Mouse (Mus musculus): ENCODE measurements around the gene Nat14. TPM values are rescaled to one million over a fixed set of nuclear protein-coding genes. Genes with fewer than 3 reads are reported as not detected.

Gene Nat14
- total RNA-seq, 2 experiments from 2014 or later = 5.5 to 8.5 TPM

DNA sequence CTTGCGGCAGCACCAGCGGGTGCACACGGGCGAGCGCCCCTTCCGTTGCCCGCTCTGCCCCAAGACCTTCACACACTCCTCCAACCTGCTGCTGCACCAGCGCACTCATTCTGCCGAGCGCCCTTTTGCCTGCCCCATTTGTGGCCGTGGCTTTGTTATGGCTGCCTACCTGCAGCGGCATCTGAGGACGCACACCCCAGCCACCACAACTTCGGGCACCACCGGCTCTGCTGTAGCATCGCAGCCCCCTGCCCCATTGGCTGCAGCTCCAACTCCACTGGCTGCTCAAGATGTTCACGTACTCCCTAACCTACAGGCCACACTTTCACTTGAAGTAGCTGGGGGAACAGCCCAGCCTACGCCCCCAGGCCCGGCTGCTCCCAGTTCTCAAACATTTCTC is 1.3 kb upstream of the Nat14 start:
- DNase-seq = peak; percentile 7

DNA sequence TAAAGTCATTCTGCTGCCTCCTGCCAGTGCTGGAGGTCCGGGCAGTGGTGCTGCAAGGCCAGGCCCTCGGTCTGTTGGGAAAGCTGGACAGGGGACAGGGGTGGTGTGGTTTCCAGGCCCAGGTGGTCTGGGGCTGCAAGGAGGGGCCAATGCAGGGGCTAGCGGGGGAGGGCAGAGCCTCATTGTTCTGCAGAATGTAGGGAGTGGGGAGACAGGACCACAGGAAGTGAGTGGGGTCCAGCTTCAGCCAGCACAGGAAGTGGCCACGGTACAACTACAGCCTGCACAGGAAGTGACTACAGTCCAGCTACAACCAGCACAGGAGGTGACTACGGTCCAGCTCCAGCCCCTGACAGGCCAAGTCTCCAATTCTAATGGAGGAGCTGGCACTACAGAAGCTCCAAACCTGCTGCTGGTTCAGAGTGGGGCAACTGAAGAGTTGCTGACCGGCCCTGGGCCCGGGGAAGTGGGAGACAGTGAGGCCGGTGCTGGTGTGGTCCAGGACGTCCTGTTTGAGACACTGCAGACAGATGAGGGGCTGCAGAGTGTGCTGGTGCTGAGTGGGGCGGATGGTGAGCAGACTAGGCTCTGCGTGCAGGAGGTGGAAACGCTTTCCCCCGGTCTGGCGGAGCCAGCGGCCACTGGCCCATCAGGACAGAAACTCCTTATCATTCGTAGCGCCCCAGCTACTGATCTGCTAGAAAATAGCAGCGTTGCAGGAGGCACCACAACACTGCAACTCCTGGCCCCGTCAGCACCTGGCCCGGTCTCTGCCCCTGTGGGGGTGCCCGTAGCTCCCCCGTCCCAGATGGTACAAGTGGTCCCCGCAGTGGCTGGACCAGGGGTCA is 628 bp upstream of the Nat14 start:
- DNase-seq = no peak

DNA sequence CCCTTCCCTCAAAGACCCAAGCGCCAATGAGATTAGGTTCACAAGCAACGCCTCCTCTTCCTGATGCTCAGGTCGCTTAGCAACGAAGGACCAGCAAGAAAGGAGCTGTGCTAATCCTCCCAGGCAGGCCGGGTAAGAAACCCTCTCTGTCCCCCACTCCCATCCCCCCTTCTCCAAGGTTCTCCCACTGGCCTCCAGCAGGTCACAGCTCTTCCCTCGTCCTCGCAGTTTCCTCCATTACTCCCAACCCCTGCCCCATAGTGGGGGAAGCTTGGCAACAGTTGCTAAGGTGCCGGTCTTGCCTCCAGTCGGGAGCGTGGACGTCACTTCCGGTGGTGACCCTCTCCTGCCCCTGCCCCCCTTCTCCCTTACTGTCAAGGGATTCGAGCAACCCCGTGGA is 680 bp downstream of the Nat14 start:
- DNase-seq = peak; percentile 79

DNA sequence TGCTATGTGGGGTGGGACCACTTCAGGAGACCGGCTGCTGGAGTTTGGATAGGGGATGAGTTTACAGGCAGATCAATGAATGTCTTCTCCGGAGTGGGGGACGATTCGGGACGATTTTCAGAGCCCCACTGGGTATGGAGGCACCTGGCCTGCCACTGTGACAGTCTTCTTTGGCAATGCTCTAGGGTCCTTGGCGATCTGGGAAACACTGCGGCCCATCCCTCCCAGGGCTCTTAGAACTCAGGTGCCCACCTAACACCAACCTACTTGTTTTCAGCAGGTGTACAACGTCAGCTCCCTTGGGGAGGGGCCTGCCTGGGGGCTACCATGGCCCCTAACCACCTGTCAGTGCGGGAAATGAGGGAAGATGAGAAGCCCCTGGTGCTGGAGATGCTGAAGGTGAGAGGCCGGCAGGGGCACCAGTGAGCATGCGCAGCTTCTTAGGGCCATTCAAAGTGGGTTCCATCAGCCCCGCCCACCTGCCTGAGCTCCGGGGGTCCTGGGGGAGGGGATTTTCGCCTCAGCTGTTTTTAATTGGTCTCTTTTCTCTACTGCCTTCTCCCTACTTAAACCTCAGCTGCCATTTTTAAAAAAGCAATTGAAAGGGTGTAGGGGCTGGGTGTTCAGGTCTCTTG is 1.2 kb downstream of the Nat14 start:
- DNase-seq = no peak

DNA sequence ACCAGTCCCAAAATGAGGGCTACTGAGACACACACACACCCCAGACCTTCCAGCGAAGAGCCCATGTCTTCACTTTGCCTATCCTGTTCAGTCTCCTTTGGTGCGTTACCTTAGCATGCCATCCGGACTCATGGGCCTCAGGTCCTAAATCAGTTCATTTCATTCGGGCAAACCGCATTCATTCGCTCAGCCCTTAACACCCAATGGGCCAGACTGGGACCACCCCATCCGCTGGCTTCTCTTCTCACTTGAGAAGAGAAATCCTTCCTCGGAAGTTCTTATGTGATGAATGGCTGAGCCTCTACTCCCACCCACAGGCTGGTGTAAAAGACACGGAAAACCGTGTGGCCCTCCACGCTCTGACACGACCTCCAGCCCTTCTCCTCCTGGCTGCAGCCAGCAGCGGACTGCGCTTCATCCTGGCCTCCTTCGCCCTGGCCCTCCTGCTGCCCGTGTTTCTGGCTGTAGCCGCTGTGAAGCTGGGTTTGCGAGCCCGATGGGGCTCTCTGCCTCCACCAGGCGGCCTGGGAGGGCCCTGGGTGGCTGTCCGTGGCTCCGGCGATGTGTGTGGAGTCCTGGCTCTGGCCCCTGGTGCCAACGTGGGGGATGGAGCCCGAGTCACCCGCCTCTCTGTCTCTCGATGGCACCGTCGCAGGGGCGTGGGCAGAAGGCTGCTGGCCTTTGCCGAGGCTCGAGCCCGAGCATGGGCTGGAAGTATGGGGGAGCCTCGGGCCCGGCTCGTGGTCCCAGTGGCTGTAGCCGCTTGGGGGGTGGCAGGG is 1.9 kb downstream of the Nat14 start:
- DNase-seq = peak; percentile 72

DNA sequence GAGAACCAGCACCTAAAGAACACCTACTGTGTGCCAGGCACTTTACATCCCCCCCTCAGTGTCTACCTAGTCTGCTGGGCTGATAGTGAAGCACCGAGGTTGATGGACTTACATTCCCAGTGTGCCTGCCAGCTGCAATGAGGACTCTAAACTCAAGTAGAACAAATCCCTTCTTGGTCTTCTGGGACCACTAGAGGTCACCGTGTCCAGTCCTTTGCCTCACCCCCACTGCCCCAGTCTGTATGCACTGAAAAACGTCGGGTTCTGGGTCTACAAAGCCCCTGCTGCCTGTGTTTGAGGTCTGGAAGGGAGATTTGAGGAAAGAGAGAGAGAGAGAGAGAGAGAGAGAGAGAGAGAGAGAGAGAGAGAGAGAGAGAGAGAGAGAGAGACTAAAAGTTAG is 2.7 kb downstream of the Nat14 start:
- DNase-seq = no peak

DNA sequence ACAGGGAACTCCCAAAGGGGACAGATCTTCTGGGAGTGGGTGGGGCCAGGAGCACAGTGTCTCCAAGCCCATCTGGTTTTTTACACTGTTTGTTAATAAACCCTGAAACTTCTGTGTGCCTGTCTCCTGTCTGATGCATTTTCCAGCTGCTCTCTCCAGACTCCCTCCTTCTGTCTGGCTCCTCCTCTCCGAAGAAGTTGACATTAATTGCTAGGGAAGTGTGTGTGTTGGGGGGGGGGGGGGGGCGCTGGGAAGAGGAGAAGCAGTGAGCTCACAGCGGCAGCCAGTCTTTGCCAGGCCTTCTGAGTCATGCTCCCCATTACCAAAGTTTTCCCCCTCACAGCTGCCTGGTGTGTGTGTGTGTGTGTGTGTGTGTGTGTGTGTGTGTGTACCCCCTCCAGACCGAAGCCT is 3.1 kb downstream of the Nat14 start:
- DNase-seq = peak; percentile 54

DNA sequence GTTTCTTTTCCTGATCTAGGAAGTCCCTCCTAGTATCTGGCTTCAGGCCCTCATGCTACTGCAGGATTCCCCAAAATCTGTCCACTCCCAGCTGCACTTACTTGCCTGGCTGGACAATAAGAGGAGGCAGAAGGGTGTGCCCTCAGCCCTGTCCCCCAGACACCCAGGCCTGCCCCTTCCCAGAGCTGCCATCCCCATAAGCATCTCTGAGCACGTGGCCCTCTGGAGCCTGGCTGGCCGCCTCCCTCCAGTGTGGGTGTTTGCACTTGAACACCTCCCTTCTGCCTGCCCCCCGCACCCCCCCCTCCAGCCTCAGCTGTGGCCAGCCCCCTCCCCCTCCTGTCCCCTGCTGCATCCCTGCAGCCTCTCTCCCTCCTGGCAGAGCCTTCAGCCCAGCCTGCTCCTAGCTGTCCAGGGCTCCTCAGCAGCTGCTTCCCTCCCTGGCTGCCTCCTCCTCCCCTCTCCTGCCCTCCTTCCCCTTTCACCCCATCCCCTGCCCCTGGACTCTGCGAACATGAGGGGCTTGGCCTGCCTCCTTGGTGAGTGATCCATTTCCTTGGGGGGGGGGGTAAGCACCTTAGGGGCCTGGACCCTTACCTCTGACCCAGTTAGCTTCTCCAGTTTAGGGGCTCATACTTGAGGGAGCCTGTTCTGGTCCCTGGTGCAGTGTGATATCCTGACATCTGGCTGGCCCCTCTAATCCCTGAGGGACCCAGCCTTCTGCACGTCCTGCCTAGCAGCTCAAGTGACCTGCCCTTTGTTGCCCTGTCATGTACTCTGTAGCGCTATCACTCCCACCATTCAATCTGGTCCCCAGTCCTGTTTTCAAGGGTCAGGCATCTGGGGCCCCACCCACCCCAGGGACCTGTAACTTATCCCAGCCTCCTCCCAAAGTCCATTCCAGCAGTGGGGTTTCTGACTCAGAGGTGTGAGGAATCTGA is 3.9 kb downstream of the Nat14 start, which contains the start of gene Ssc5d:
Gene Ssc5d, plus strand, starts transcription at position 345 of the 941 bp plus-strand sequence.
- peak; percentile 29 for DNase-seq

DNA sequence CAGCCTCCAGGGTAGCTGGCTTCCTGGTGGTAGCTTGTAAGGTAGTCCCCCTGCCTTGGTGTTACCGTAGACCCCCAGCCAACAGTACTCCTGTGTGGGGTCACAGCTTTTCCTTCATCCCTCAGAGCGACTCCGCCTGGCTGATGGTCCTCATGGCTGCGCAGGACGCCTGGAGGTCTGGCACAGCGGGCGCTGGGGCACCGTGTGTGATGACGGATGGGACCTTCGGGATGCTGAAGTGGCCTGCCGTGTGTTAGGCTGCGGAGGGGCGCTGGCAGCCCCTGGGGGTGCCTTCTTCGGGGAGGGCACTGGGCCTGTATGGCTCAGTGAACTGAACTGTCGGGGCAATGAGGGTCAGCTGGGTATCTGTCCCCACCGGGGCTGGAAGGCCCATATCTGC is 5.0 kb downstream of the Nat14 start:
- DNase-seq = peak; percentile 2

DNA sequence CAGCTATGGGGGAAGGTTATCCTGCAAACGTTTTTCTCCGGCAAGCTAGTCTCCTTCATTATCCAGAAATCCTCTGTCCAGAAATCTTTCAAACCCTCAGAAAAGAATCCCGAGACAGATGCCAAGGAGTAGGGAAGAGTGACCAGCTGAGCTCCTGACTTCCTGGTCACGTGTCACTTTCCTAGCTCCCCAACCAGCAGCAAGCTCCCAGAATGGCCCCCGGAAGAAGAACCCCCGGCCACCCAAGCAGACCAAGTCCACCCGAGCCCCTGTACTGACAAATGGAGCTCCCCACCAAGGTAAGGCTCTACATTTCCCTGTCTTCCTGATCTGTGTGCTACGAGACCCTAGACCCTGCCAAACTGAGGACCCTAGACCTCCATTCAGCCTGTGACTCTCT is 5.9 kb downstream of the Nat14 start:
- DNase-seq = no peak

DNA sequence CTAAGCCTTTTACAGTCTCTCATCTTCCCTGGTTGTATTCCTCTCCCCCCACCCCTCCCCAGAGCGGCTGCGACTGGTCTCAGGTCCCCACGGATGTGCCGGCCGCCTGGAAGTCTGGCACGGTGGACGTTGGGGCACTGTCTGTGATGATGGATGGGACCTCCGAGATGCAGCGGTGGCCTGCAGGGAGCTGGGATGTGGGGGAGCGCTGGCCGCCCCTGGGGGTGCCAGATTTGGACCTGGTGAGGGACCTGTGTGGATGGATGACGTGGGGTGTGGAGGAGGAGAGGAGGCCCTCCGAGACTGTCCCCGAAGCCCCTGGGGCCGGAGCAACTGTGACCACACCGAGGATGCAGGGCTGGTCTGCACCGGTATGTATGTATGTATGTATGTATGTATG is 6.5 kb downstream of the Nat14 start:
- peak; percentile 2 for DNase-seq

DNA sequence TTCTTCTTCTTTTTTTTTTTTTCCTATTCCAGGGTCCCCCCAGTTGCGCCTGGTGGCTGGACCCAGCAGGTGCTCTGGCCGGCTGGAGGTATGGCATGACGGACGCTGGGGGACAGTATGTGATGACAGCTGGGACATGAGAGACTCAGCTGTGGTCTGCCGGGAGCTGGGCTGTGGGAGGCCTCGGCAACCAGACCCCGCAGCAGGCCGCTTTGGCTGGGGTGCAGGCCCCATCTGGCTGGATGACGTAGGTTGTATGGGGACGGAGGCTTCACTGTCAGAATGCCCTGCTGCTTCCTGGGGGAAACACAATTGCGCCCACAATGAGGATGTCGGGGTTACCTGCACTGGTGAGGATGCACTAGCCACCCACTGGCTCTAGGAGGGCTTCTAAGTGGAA is 11.3 kb downstream of the Nat14 start:
- no peak for DNase-seq

DNA sequence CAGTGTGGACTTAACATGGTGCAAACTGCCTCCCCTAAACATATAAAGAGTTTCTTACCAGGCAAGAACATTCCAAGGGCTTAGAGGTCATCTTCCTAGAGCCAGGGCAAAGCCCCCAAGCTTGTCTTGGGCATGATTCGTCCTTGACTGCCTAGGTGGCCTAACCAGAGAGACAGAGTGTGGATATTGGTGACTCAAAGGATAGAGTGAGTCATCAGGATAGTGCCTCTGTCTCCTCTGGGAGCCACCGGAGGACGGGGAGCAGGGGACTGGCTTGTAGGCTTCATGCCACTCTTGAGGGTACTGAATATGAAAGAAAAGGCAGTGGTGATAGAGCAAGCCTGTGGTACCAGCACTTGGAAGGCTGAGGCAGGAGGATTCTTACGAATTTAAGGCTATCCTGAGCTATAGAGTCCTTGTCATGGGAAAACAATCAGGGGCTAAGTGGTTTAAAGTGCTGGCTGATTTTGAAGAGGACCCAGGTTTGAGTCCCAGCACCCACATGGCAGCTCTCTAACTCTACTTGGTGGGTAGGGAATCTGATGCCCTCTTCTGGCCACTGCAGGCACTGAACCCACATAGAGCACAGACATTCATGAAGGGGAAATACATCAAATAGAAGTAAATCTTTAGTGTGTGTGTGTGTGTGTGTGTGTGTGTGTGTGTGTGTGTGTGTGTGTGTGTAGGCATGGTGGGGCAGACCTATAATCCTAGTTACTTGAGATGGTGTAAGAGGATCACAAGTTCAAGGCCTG is 12.5 kb downstream of the Nat14 start:
- DNase-seq = no peak

DNA sequence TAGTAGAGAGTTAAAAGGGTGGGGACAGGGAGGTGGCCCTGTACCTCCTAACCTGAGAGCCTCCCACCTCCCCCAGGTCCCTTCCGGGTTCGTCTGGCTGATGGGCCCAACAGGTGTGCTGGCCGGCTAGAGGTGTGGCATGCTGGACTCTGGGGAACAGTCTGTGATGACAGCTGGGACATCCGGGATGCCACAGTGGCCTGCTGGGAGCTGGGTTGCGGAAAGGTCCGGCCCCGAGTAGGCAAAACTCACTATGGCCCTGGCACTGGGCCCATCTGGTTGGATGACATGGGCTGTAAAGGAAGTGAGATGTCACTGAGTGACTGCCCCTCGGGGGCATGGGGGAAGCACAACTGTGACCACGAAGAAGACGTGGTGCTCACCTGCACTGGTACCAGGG is 15.0 kb downstream of the Nat14 start:
- no peak for DNase-seq

DNA sequence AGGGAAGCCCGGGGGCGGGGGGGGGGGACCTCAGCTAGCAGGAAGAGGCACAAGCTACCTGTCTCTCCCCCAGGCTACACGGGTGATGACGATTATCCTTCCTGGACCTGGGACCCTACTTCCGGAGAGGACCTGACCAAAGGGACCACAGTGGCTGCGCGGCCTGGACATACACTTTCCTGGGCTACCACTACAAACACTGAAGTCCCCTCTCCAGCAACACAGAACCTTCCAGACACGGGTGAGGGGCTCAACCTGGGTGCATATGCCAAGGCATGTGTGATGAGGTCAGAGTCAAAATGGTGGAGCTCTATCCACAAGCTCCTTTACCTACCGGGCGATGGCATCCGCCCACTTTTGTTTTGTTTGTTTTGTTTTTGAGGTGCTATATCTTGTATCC is 15.6 kb downstream of the Nat14 start:
- no peak for DNase-seq

DNA sequence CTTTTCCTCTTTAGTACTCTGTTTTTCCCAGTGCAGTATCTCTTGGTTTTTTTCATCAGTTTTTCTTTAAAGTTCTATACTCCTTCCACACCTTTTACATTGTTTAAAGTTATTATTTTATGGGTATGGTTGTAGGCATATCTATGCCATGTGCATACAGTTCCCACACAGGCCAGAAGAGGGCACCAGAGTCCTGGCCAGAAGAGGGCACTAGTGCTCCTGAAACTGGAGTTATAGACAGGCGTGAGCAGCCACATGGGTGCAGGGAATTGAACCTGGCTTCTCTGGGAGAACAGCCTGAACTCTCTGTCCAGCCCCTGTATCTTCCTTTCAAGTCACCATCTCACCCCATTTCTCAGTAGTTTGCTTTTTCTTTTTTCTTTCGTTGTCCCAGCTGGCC is 16.6 kb downstream of the Nat14 start:
- DNase-seq = peak; percentile 88

DNA sequence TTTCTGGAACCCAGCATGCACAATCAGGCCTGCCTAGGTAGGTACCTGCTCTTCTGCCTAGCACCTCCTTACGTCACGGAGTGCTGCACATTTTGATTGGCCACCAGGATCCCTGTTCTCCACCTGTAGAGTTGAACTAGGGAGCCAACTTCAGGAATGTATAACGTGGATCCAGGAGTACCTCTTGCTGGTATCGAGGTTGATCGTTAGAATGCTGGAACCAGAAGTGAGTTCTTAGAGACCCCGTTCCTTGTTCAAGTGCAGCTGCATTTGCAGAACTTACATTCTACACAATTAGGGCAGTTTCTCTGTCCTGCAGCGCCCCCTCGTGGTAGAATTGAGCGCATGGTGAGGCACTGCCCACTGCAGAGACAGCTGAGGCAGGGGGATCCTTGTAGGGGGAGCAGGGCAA is 18.2 kb downstream of the Nat14 start:
- peak; percentile 91 for DNase-seq

DNA sequence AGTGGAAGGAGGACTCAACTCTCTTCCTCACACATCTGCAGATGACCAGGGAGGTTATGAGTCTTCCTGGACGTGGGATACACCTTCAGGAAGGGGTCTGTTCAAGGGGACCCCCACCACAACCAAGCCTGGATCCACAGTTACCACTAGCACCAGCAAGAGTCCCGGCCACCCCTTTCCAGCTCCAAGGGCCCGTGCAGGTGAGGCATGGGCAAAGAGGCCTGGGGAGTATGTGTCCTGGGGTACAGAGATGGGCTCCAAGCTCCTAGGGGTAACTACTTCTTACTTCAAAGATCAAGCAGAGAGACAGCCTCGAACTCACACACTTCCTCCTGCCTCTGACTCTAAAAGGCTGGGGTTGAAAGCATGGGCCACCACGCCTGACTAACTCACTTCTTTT is 20.8 kb downstream of the Nat14 start:
- no peak for DNase-seq

DNA sequence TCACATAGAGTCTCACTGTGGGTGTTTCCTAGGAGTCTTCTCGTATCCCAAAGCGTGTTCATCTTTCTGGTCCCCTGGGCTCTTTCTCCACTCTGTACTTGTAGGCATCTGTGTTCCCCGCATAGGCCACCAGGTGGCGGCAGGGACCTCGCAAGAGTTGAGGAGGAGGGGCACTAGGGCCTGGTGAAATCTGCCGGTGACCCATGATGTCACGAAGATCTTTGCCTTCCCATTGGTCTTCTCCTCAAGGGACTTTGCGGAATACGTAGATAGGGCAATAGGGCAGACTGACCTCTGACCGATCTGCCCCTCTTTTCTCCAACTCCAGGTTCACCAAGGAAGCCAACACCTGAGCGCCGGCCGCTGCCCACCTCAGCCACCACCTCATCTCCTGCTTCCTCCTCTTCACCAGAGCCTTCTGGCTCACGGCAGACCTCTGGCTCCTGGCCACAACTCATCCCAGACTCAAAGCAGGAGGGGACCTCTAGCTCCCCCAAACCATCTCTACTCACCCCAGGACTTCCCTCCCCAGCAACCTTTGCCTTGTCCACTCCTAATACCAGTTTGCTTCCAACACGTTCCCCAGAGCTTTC is 21.5 kb downstream of the Nat14 start:
- peak; percentile 95 for DNase-seq

DNA sequence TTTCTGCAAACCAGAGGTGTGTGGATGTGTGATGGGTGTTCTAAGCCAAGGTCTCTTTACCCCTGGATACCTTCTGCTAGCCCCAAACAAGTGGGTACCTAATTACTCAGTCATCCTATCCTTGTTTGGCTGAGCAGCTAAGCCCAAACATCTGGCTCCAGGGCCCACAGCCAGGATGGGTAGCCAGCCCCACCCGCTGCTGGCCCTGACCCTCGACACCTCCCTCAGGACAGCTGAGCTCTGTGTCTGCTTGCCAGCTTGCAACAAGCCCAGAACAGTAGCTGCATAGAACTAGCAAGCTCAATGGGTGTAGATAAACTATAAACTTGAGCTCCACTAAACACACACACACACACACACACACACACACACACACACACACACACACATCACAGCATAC is 26.0 kb downstream of the Nat14 start:
- peak; percentile 79 for DNase-seq

DNA sequence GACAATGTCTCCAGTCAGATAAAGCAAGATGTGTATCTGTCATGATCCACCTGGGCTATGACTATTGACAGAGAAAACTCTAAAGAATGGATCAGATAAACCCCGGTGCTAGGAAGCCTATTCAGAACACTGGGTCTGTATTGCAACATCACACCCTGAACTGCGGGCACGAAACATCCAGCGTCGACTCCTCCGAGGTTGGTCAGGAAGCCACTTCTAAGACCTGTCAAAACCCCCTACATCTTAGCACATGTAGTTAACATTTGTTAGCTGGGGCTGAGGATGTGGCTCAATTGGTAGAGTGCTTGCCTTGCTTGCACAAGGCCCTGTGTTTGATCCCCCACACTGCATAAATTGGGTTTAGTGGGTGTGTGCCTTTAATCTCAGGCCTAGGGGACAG is 26.6 kb downstream of the Nat14 start:
- no peak for DNase-seq
